Mouse (Mus musculus) right cerebral cortex, postnatal 10 days (tissue): ENCODE measurements around the gene Ogdh.
"Not testable (repeated sequence)": the region's sequence is repeated elsewhere in the genome, so short reads cannot be mapped to it uniquely, and the experiment has no call there.

Experiments used
- DNase-seq, 2 experiments: peaks; one replicate each; pipeline ENCODE4 v3.0.0; 2021; ENCODE audit warnings: low spot score in 2 of 2

Gene Ogdh

GRCm38 (mm10) chr11:6291401-6292115 lies at the start of gene Ogdh:
Ogdh (plus strand) TSS chr11:6291633.
- peak; percentile 99 for DNase-seq

GRCm38 (mm10) chr11:6244707-6245106 lies 46.7 kb upstream of the Ogdh start:
- DNase-seq = no peak

- no peak for DNase-seq
Observed at GRCm38 (mm10) chr11:6252248-6252647, 39.2 kb upstream of the Ogdh start.

- DNase-seq = no peak
Observed at GRCm38 (mm10) chr11:6252824-6253223, 38.6 kb upstream of the Ogdh start.

GRCm38 (mm10) chr11:6254602-6255001 lies 36.8 kb upstream of the Ogdh start:
- not testable (repeated sequence) for DNase-seq

- DNase-seq = peak in 1 of 2 experiments; percentile 33
Observed at GRCm38 (mm10) chr11:6256490-6257072, 34.9 kb upstream of the Ogdh start.

- no peak for DNase-seq
Observed at GRCm38 (mm10) chr11:6259413-6259812, 32.0 kb upstream of the Ogdh start.

- DNase-seq = peak; percentile 79 to 85
Observed at GRCm38 (mm10) chr11:6261434-6262082, 29.9 kb upstream of the Ogdh start.

- no peak for DNase-seq
Observed at GRCm38 (mm10) chr11:6266621-6267020, 24.8 kb upstream of the Ogdh start.

GRCm38 (mm10) chr11:6267320-6268254 lies 23.8 kb upstream of the Ogdh start, which contains the start of gene Ddx56:
Ddx56 (minus strand) TSS chr11:6267772.
- peak; percentile 96 to 97 for DNase-seq

- no peak for DNase-seq
Observed at GRCm38 (mm10) chr11:6273607-6274006, 17.8 kb upstream of the Ogdh start.

GRCm38 (mm10) chr11:6274387-6275093 lies 16.9 kb upstream of the Ogdh start, which contains the start of gene Tmed4:
Tmed4 (minus strand) TSS chr11:6274870.
- DNase-seq = peak; percentile 97 to 99

GRCm38 (mm10) chr11:6275094-6275484 lies 16.3 kb upstream of the Ogdh start:
- no peak for DNase-seq

- DNase-seq = no peak
Observed at GRCm38 (mm10) chr11:6276466-6276865, 15.0 kb upstream of the Ogdh start.

- DNase-seq = no peak
Observed at GRCm38 (mm10) chr11:6282940-6283339, 8.5 kb upstream of the Ogdh start.

GRCm38 (mm10) chr11:6290138-6290537 lies 1.3 kb upstream of the Ogdh start:
- no peak for DNase-seq

- no peak for DNase-seq
Observed at GRCm38 (mm10) chr11:6290883-6291282, 550 bp upstream of the Ogdh start.

GRCm38 (mm10) chr11:6292116-6292987 lies 919 bp downstream of the Ogdh start:
- DNase-seq = peak; percentile 74 to 88

- no peak for DNase-seq
Observed at GRCm38 (mm10) chr11:6292988-6293349, 1.5 kb downstream of the Ogdh start.

GRCm38 (mm10) chr11:6293601-6294000 lies 2.2 kb downstream of the Ogdh start:
- no peak for DNase-seq
